Mouse (Mus musculus): ENCODE data around the gene Mrpl48. TPM values are rescaled to one million over a fixed set of nuclear protein-coding genes. Genes with fewer than 3 reads are reported as not detected.
A peak's percentile ranks its signal among the peaks of the same experiment; 100 is the strongest.

Mrpl48 gene
- total RNA-seq, 2 experiments from 2014 or later, result 48.5 to 55.5 TPM

- no peak for DNase-seq (ENCODE audit: extremely low spot score in 1 of 2, low spot score in 2 of 2)
These were observed 103.2 kb downstream of the Mrpl48 start for GRCm38 (mm10) chr7:100504740-100505487.

GRCm38 (mm10) chr7:100503076-100503475 is 105.0 kb downstream of the Mrpl48 start:
- intact Hi-C loops (cut with DNase I), result no loop called here
- no peak for DNase-seq (ENCODE audit: extremely low spot score in 1 of 2, low spot score in 2 of 2)

More at GRCm38 (mm10) chr7:100504740-100505487, 103.2 kb downstream of the Mrpl48 start:
- intact Hi-C loops (cut with DNase I), result no loop called here

GRCm38 (mm10) chr7:100502374-100502922 is 105.7 kb downstream of the Mrpl48 start:
- intact Hi-C loops (cut with DNase I), result no loop called here
- no peak for DNase-seq (ENCODE audit: extremely low spot score in 1 of 2, low spot score in 2 of 2)

GRCm38 (mm10) chr7:100501844-100502373 is 106.2 kb downstream of the Mrpl48 start:
- intact Hi-C loops (cut with DNase I), result no loop called here
- DNase-seq (ENCODE audit: extremely low spot score in 1 of 2, low spot score in 2 of 2), result no peak

- intact Hi-C loops (cut with DNase I), result no loop called here
- peak in 1 of 2 experiments; percentile 15 for DNase-seq (ENCODE audit: extremely low spot score in 1 of 2, low spot score in 2 of 2)
These were observed 106.9 kb downstream of the Mrpl48 start for GRCm38 (mm10) chr7:100501027-100501843.

- DNase-seq (ENCODE audit: extremely low spot score in 1 of 2, low spot score in 2 of 2), result peak in 1 of 2 experiments; percentile 51
- intact Hi-C loops (cut with DNase I), result no loop called here
These were observed 107.7 kb downstream of the Mrpl48 start for GRCm38 (mm10) chr7:100500276-100500977.

GRCm38 (mm10) chr7:100499465-100499864 is 108.6 kb downstream of the Mrpl48 start:
- intact Hi-C loops (cut with DNase I), result no loop called here
- DNase-seq (ENCODE audit: extremely low spot score in 1 of 2, low spot score in 2 of 2), result no peak

GRCm38 (mm10) chr7:100497982-100498381 is 110.1 kb downstream of the Mrpl48 start:
- intact Hi-C loops (cut with DNase I), result no loop called here

GRCm38 (mm10) chr7:100497402-100497801 is 110.7 kb downstream of the Mrpl48 start:
- intact Hi-C loops (cut with DNase I), result no loop called here
- no peak for DNase-seq (ENCODE audit: extremely low spot score in 1 of 2, low spot score in 2 of 2)

More at GRCm38 (mm10) chr7:100497982-100498381, 110.1 kb downstream of the Mrpl48 start:
- no peak for DNase-seq (ENCODE audit: extremely low spot score in 1 of 2, low spot score in 2 of 2)

- no peak for DNase-seq (ENCODE audit: extremely low spot score in 1 of 2, low spot score in 2 of 2)
- intact Hi-C loops (cut with DNase I), result no loop called here
These were observed 111.3 kb downstream of the Mrpl48 start for GRCm38 (mm10) chr7:100496791-100497190.

GRCm38 (mm10) chr7:100496371-100496770 is 111.7 kb downstream of the Mrpl48 start:
- intact Hi-C loops (cut with DNase I), result no loop called here
- DNase-seq (ENCODE audit: extremely low spot score in 1 of 2, low spot score in 2 of 2), result no peak

Other genes starting within 250 kb of the Mrpl48 start
- gene C2cd3, start 236.1 kb downstream of the Mrpl48 start, total RNA-seq (2021), result 10 to 100 TPM; 12.4 to 15.2 TPM
- 100 to 1,000 TPM; 125 to 131 TPM for gene Ppme1, start 236.0 kb downstream of the Mrpl48 start, total RNA-seq (2021)
- gene Ucp3, start 135.3 kb downstream of the Mrpl48 start, total RNA-seq (2021), result under 1 TPM; 0.69 to 0.79 TPM
- gene Ucp2, start 115.0 kb downstream of the Mrpl48 start, total RNA-seq (2021), result 10 to 100 TPM; 57.7 to 80.5 TPM
- under 1 TPM; 0.47 to 0.54 TPM for gene Dnajb13, start 93.3 kb downstream of the Mrpl48 start, total RNA-seq (2021)
- gene Coa4, start 71.2 kb downstream of the Mrpl48 start, total RNA-seq (2021), result 1 to 10 TPM; 7.8 to 9.0 TPM
- 100 to 1,000 TPM; 386 to 392 TPM for gene Rab6a, start 891 bp downstream of the Mrpl48 start, total RNA-seq (2021)
- 10 to 100 TPM; 27.2 to 30.9 TPM for gene Plekhb1, start 54.1 kb upstream of the Mrpl48 start, total RNA-seq (2021)
- gene Fam168a, start 98.3 kb upstream of the Mrpl48 start, total RNA-seq (2021), result 100 to 1,000 TPM; 267 to 276 TPM

Data from left cerebral cortex, postnatal 10 days (tissue).